Mouse (Mus musculus) cerebellum, postnatal 10 days (tissue): ENCODE measurements at regions not wholly inside any gene's neighbourhood (a gene's known extent, or its start where the extent isn't known, plus 50 kb on each side); places are given as distances from the start of the nearest gene placed in this dataset.

ENCODE experiments used
- DNase-seq, 2 experiments: peaks; one replicate each; pipeline ENCODE4 v3.0.0; 2021; ENCODE audit warnings: mixed read lengths in 2 of 2

GRCm38 (mm10) chr13:75501530-75501929 lies 205.0 kb upstream of the Ell2 start:
- no peak for DNase-seq

GRCm38 (mm10) chr13:75503394-75503793 lies 203.2 kb upstream of the Ell2 start:
- no peak for DNase-seq

DNA sequence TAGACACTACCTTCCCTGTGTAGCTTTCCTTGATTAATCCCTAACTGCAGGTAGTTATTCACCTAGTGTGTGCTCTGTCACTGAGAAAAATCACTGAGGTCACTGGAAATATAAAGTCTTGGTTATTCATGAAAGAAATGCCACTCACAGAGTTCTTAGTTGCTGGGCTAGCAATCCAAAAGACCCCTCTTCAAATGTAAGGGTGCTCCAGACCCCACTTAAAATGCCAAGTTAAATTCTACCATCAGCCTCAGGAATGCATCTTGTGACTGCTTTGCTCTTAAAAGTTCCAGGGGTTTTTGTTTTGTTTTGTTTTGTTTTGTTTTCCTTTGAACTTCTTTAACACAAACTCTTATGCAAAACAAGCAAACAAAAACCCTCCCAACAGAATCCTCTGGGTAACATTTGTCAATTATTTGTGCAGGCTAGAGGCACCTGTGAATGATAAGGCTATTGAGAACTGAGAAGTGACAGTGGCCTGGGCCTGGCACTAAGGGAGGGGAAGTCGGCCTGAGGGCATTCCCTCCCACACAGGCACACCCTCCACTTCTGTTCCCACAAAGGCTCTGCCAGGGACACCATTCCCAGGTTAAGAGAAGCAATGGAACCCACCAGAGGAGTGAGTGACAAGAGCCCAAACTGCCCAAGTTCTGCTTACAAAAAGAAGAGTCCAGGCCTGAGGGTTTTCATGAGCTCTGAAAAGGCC lies 192.1 kb upstream of the Ell2 start:
- DNase-seq, result no peak

- no peak for DNase-seq
These were observed 183.0 kb upstream of the Ell2 start for GRCm38 (mm10) chr13:75523293-75524278.

GRCm38 (mm10) chr13:75524481-75524880 lies 182.1 kb upstream of the Ell2 start:
- no peak for DNase-seq

GRCm38 (mm10) chr13:75531566-75531965 lies 175.0 kb upstream of the Ell2 start:
- DNase-seq, result peak; percentile 69

GRCm38 (mm10) chr13:75541446-75541845 lies 165.1 kb upstream of the Ell2 start:
- DNase-seq, result peak; percentile 16 to 38

DNA sequence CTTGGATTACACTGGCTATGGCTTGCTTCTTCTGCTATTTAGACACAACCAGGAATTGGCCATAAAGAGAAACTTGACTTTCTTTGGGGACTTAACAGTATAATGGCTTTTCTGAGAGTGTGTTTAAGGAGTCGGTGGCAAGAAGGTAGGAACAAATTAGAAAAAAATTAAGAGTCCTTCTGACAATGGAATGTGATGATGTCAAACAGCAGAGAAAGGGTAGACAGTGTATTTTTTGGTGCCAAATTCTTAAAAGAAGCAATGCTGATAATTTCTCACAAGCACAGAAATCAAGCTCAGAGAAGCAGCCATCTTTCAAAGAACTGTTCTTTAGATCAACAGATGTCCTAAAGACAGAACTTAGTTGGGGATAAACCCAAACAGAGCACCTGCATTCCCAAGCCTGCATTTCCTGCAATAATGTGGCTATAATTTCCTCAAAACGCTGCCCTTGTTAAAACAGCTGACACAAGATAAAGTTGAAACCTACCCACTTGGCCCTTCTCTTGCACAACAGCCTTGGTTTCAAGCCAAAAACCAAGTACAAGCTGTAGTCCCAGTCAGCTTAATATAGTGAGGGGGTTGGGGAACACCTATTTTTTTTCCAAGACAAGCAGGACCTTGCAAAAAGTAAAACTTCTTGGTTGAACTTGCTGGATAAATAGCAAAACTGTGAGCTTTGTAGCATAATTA lies 164.2 kb upstream of the Ell2 start:
- DNase-seq, result peak; percentile 4 to 12

DNA sequence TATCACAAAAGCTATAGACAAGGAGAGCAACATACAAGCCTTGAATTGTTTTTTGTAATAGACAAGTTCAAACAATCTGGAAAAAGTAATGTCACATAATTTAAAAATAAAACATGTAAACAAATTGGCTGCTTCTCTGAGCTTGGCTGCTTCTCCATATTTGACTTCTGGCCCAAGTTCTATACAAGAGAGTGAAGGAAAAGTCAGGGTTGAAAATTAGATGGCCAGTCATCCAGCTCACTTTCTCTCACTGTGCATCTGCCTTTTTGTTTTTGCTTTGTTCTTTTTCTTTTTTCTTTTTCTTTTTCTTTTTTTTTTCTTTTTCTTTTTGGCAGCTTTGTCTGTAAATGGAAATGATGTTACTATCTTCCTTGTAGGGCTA lies 163.6 kb upstream of the Ell2 start:
- DNase-seq, result no peak

GRCm38 (mm10) chr13:75543595-75543994 lies 163.0 kb upstream of the Ell2 start:
- DNase-seq, result no peak

DNA sequence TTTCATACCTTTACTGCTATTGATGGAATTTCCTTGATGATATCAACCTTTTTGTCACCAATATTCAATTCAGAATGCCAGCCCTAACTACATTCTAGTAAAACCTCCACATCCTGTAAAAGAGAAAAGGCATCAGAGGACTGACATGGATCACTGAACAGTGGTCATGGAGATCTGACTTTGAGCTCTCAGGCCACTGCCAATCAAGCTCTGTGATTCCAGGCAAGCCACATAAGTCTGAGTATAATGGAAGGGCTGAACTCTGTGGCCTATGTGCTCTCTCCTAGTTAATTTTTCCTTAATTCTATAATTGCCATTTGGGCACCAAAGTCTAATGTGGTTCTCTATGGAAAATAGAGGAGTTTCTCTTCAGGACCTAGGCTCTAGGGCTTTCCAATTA lies 161.8 kb upstream of the Ell2 start:
- DNase-seq, result no peak

DNA sequence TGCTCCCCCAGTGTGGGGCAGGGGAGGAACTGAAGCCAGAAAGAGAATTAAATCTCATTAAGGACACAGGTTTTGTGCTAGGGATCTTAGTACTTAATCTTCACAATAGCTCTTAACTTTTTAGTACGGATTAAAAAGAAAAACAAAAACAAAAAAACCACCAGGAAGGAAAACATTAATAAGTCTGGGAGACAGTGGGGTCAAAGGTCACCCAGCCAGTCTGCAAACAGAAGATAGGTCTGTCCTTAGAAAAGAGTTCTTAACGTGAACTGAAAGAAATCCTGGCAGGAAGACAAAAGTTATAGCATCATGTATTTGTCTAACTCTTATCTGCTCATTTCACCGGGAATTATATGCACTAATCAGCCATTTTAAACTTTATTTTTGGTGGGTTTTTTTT lies 158.8 kb upstream of the Ell2 start:
- DNase-seq, result no peak

DNA sequence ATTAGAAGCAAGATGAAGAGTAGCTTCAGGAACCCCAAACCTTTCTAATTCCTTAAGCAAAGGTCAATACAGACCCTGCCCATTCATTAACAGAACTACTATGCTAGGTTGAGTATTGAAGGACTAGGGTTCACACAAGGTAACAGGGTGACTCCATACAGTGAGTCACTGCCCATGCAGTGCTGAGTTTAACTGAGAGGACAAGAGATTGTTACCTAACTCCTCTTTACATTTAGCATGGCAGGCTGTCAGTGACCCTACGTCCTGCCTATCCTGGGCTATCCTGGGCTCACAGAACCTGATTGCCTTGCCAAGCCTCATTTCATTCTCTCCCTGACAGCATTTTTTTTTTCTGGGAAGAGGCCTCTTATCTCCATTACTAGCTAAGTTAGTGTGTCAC lies 127.6 kb upstream of the Ell2 start:
- no peak for DNase-seq

- DNase-seq, result peak in 1 of 2 experiments; percentile 1
These were observed 115.7 kb upstream of the Ell2 start for GRCm38 (mm10) chr13:75590836-75591235.

DNA sequence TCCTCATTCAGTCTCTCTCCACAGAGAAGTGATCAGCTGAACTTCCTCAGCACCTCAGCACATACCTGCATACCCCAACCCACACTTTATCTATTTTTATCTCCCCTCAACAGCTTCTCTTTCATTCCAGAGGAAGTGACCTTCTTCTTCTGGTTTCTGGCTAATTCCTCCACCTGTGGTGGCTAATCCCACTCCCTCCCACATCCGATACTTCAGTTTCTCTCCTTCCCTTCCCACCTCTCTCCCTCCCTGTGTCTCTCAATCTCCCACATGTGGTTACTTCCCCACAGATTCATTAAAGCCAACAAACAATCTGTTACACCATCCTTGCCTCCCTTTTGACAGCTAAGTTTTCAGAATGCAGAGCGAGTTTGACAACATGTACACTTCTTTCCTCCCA lies 109.7 kb upstream of the Ell2 start:
- DNase-seq, result no peak

DNA sequence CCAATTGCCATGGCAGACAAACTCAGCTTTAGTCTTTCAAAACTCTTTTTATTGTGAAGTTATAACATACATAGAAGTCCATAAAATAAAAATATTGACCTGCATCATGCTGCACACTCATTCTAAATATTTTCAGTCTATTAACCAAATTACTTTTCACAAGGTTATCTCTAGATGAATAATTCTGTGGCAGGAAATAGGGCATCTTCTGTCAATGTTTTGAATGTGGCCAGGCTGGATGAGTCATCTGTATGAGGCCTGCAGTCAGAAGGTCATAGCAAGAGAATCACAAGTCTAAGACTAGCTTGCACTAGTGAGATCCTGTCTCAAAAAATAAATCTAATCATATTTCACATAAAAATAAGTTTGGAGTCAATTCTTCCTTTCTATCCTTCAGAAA lies 108.4 kb upstream of the Ell2 start:
- DNase-seq, result no peak

- no peak for DNase-seq
These were observed 107.9 kb upstream of the Ell2 start for GRCm38 (mm10) chr13:75598675-75599074.

GRCm38 (mm10) chr13:75623229-75623628 lies 83.3 kb upstream of the Ell2 start:
- DNase-seq, result no peak

DNA sequence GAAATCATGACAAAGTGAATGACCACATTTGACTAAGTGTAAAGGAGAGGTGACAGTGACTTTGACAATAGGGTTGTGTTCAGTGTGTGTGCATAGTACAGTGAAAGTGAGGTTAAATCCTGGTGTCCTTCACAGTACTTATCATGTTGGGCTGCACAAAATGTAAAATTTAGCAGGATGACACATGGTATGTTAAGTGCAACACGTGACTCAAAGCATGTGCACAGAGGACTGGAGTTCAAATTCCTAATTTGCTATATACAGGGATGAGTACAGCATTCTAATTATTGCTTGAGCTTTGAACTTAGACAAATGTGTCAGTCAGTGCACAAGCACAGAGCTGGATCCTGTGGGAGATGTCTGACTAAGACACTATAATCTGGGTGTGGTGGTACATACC lies 79.2 kb upstream of the Ell2 start:
- no peak for DNase-seq

DNA sequence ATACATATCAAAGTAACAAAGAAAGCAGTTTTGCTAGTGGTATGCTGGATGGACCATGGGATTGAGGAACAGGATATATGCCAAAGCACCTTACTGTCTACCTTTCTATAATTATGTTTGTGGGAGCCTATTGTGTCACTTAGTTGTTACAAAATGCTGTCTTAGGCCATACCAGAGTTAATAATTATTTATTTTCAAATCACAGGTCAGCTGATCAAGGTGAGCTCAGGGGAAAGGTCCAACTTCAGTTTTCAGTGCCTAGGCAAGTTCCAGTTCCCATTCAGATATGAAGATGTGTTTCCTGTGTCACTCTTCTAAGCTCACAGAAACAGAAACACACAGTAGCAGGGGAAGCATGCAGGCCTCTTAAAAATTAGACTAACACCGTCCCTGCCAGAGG lies 75.5 kb upstream of the Ell2 start:
- no peak for DNase-seq

- no peak for DNase-seq
These were observed 59.0 kb upstream of the Ell2 start for GRCm38 (mm10) chr13:75647513-75647912.

GRCm38 (mm10) chr13:75651941-75652340 lies 54.6 kb upstream of the Ell2 start:
- DNase-seq, result no peak

DNA sequence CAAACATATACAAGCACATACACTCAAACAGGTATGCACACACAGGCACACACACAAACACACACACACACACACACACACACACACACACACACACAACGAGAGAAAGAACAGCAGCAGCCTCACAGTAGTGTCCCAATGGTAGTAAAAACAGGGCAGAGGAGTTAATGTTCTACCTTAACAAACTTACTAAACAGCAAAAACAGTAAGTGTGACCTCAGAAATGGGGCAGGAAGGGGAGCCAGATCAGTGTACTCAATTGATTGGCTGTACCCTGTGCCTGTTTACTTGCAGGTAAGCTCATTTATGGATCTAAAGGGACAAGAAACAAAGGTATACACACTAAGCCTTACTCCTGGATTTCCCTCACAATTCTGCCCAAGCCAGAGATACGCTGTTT lies 53.6 kb upstream of the Ell2 start:
- no peak for DNase-seq
